Mouse (Mus musculus) heart, adult 2 months (tissue): ENCODE measurements around the gene Gm49387. TPM values are rescaled to one million over a fixed set of nuclear protein-coding genes. Genes with fewer than 3 reads are reported as not detected.

Source experiments
- DNase-seq, 2 experiments: peaks; one replicate each; pipeline ENCODE4 v3.0.0; 2021
- H3K27ac ChIP-seq: fragments of 200-600 bp; 2 replicates; pipeline ENCODE4 v1.8.1; 2022
- H3K27me3 ChIP-seq: fragments of 200-500 bp; 2 replicates; pipeline ENCODE4 v1.6.1; 2012; ENCODE audit warnings: mild to moderate bottlenecking, low read length, inconsistent platforms, mixed read lengths; ENCODE audit not compliant: control insufficient read depth, insufficient read depth
- H3K36me3 ChIP-seq: fragments of 200-500 bp; 2 replicates; pipeline ENCODE4 v1.6.1; 2012; ENCODE audit warnings: low read length, inconsistent platforms; ENCODE audit not compliant: control insufficient read depth, insufficient read depth
- H3K4me1 ChIP-seq: fragments of 200-500 bp; 2 replicates; pipeline ENCODE4 v1.6.1; 2011; ENCODE audit warnings: low read length; ENCODE audit not compliant: control insufficient read depth, insufficient read depth
- H3K4me3 ChIP-seq: fragments of 200-600 bp; 2 replicates; pipeline ENCODE4 v1.8.1; 2022
- H3K79me2 ChIP-seq: fragments of 200-500 bp; replicated peaks from 2 replicates; pipeline ENCODE4 v1.6.1; 2012; ENCODE audit warnings: mild to moderate bottlenecking, inconsistent platforms, low read length, moderate library complexity, mixed read lengths; ENCODE audit not compliant: control insufficient read depth, insufficient read depth
- H3K9ac ChIP-seq: fragments of 200-500 bp; 2 replicates; pipeline ENCODE4 v1.6.1; 2012; ENCODE audit warnings: low read depth, mild to moderate bottlenecking, control low read depth, inconsistent platforms, low read length, mixed read lengths
- CTCF ChIP-seq: fragments of 200-600 bp; IDR thresholded peaks from 2 replicates; pipeline ENCODE4 v1.8.1; 2022; ENCODE audit warnings: antibody characterized with exemption, mild to moderate bottlenecking, moderate library complexity
- EP300 ChIP-seq: fragments of 200-500 bp; IDR thresholded peaks from 2 replicates; pipeline ENCODE4 v1.6.1; 2011; ENCODE audit warnings: low read depth, low read length, control low read depth; ENCODE audit not compliant: insufficient read depth
- POLR2A ChIP-seq: fragments of 200-500 bp; IDR thresholded peaks from 2 replicates; pipeline ENCODE4 v1.6.1; 2011; ENCODE audit warnings: mild to moderate bottlenecking, low read depth, low read length, control low read depth; ENCODE audit not compliant: insufficient read depth
- WGBS: fragments of 180-500 bp; shearing (Covaris S2); methylation state at CpG from one replicate; pipeline ENCODE4 v1.1.7; 2018; 5-methylcytosine and 5-hydroxymethylcytosine counted together
- intact Hi-C: fragments of 180-260 bp; cut with DNase I; formaldehyde crosslinking; loops from one replicate; pipeline ENCODE4 v1.15.1; 2025
- polyA plus RNA-seq: library from polyadenylated mRNA; depleted of rRNA; stranded (reverse); fragments of >200 nt; gene quantifications from 2 replicates; pipeline ENCODE4 v1.2.3, GENCODE M21; 2012
- total RNA-seq, 2 experiments: library from RNA; stranded (reverse); gene quantifications; 2 replicates each; pipeline ENCODE4 v1.2.3; 2021

Gene Gm49387
- total and polyA plus RNA-seq, 3 experiments = 0.66 to 2.4 (median 0.86) TPM

DNA sequence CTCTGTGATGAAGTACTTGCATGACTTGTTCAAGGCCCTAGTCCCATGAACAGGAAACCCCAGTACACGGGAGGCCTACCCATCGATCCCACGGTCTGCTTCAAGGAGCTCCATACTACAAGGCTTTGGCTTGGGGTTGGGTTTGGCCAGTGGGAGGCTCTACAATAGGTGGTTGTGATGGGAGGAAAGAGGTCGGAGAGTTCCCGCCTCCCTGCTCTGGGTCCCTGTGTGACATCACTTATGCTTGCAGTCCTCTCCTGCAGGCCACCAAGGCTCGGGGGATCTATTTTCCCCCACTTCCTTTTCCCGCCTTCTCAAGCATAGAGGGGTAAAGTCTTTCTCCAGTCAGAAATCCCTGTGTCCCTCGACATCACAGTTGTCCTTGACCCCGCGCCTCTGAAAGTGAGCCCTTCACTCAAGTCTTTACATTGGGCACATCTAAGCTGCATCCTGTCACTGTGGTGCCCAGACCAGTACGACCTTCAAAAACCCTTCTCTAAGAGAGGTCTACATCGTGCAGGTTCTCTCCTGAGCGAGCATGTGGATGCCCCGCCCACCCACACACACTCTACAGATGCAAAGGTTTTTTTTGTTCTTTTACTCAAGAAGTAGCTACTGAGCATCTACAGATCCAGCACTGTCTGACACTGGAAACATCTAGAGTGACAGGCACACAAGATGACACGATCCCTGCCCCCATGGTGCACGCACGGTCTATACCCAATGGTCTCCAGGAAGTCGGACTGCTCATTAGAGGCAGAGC is 65.6 kb downstream of the Gm49387 start:
- intact Hi-C loops = no loop called here
- no peak overlapping the region for H3K27ac ChIP-seq
- H3K79me2 ChIP-seq = no peaks in the 10 kb centered on the region
- no peak for TF ChIP-seq CTCF
- TF ChIP-seq EP300 = no peak
- no peak for TF ChIP-seq POLR2A
- WGBS = 88% methylated on average over 18 of the region's 18 CpGs
- no peaks in the 10 kb centered on the region; the same call in 1 of the 2 replicates for H3K4me1 ChIP-seq
- DNase-seq = no peak
- no peak overlapping the region for H3K4me3 ChIP-seq
- H3K9ac ChIP-seq = no peak overlapping the region
- H3K27me3 ChIP-seq = no peaks in the 10 kb centered on the region
- no peaks in the 10 kb centered on the region for H3K36me3 ChIP-seq

- WGBS = 42% methylated on average over 9 of the region's 9 CpGs
Measured at GRCm38 (mm10) chr14:31572561-31573175, 68.0 kb downstream of the Gm49387 start.

DNA sequence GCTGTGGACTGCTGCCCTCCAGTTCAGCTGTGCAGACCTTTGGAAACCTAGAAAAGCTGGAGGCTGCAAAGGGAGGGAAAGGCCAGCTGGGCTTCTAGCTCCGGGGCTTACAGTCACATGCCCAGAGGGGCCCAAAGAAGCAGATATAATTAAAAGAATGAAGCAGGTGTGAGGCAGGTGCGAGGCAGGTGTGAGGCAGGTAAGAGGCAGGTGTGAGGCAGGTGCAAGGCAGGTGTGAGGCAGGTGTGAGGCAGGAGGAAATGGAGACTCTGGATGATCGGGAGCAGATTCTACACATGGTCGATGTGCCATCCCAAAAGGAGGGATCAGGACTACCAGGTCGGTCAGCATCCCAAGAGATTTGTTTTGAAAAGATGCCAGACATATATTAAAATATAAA is 69.3 kb downstream of the Gm49387 start:
- intact Hi-C loops = no loop called here
- no peak for TF ChIP-seq EP300
- H3K27me3 ChIP-seq = no peaks in the 10 kb centered on the region
- H3K36me3 ChIP-seq = no peaks in the 10 kb centered on the region
- 94% methylated on average over 5 of the region's 5 CpGs for WGBS
- no peaks in the 10 kb centered on the region; the same call in 1 of the 2 replicates for H3K4me1 ChIP-seq
- H3K27ac ChIP-seq = no peak overlapping the region
- DNase-seq = no peak
- H3K79me2 ChIP-seq = no peaks in the 10 kb centered on the region
- H3K9ac ChIP-seq = no peak overlapping the region
- H3K4me3 ChIP-seq = no peak overlapping the region

More at GRCm38 (mm10) chr14:31572561-31573175, 68.0 kb downstream of the Gm49387 start:
- intact Hi-C loops = no loop called here
- no peak for DNase-seq
- no peak overlapping the region for H3K4me3 ChIP-seq
- H3K36me3 ChIP-seq = no peaks in the 10 kb centered on the region
- H3K27ac ChIP-seq = no peak overlapping the region
- H3K79me2 ChIP-seq = no peaks in the 10 kb centered on the region
- no peaks in the 10 kb centered on the region; the same call in 1 of the 2 replicates for H3K4me1 ChIP-seq
- no peaks in the 10 kb centered on the region for H3K27me3 ChIP-seq
- no peak overlapping the region for H3K9ac ChIP-seq
- no peak for TF ChIP-seq CTCF
- no peak for TF ChIP-seq EP300
- TF ChIP-seq POLR2A = no peak

DNA sequence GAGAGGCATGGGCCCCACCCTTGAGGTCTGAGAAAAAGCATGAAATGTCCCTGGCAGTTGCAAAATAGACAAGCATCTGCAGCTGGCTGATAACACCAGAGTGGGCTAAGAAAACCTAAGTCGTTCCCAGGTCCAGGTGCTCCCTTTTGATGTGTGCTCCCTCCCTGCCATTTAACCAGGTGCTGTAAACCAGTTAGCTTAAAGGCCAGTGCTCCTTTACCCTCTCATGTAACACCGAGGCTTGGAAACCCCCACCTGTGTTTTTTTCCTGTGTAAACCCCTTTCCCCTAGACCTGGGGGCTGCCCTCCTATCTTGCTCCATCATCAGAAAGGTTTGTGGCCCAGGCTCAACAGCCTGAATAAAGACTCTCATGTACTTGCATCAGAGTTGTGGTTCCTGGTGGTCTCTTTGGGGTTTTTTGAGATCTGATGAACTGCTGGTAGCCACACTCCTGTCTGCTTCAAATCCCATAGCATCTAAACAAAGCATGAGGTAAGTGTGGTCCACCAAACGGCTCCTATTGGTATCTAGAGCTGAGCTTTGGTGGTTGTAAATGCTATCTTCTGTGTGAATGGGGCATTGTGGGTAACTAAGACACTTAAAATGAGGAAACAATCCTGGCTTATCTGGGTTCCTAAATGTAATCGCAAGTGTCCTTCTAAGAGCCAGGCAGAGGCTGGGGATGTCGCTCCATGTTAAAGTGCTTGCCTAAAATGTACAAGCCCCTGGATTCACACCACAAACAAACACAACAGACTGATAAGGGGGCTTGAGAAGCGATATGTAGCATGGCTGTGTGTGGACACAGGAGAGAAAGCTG is 70.3 kb downstream of the Gm49387 start:
- 54% methylated on average over 6 of the region's 6 CpGs for WGBS
- no peaks in the 10 kb centered on the region; the same call in 1 of the 2 replicates for H3K4me1 ChIP-seq

GRCm38 (mm10) chr14:31569151-31569631 is 71.5 kb downstream of the Gm49387 start:
- H3K36me3 ChIP-seq = peaks cover 2% of the 10 kb centered on the region; the same call in 1 of the 2 replicates
- peaks cover 4% of the 10 kb centered on the region for H3K4me1 ChIP-seq
- no peak overlapping the region for H3K9ac ChIP-seq
- H3K27ac ChIP-seq = no peak overlapping the region
- H3K27me3 ChIP-seq = no peaks in the 10 kb centered on the region
- peak in 1 of 2 experiments; percentile 48 for DNase-seq
- no peak for TF ChIP-seq EP300
- TF ChIP-seq CTCF = no peak
- TF ChIP-seq POLR2A = no peak
- intact Hi-C loops = loop anchor here (2.0 kb wide), 1 partner anchor 50 kb away; no protein-coding TSS in a partner anchor
- H3K79me2 ChIP-seq = no peaks in the 10 kb centered on the region
- H3K4me3 ChIP-seq = no peak overlapping the region
- 13% methylated on average over 7 of the region's 7 CpGs for WGBS

More for the DNA sequence above, 70.3 kb downstream of the Gm49387 start:
- Histone ChIP-seq H3K36me3 (no peaks in the 10 kb centered on the region), H3K27me3 (no peaks in the 10 kb centered on the region), H3K9ac (no peak overlapping the region), H3K27ac (no peak overlapping the region), H3K4me3 (no peak overlapping the region), H3K79me2 (no peaks in the 10 kb centered on the region)
- intact Hi-C loops = no loop called here
- DNase-seq = no peak
- TF ChIP-seq POLR2A (no peak), CTCF (no peak), EP300 (no peak)
